Mouse (Mus musculus): ENCODE data around the gene Olfr486.
"Not testable (repeated sequence)": the region's sequence is repeated elsewhere in the genome, so short reads cannot be mapped to it uniquely, and the experiment has no call there.

The Olfr486 gene

DNA sequence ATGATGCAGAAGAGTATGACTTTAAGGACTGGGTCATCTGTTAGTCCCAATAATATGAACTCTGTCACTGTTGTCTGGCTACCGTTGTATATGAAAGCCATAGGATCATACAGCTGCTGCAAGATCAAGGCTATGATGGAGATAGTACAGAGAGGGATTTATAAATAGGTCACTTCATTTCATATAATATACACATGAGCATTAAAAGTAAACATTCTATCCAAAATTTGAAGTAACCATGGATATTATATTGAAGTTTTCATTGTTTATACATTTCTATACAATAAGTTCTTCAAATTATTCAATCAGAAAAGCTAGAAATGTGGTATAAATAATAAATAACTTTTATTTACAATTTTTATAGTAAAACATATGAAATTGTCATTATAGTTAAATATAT lies at the start of gene Olfr486:
Gene Olfr486 (minus strand): TSS at position 101 of the 400 bp plus-strand sequence.
- not testable (repeated sequence) for DNase-seq (ENCODE audit: low spot score)

DNA sequence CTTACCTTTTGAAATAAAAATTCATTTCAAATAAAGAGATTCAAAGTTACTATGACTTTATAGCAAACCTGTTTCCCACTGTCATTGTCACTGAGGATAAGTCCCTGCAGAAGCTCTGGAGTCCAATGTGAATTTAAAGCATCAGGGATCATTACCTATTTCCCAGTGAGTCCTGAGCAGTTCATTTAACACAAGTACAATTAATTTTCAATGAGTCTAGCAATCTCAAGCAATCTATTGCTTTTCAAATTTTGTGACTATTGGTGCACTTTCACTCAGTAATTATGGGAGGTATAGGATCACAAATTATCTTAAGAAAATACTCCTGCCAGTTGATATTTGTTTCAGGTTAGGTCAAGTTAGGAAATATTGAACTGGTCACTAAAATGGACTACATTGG lies 42.0 kb upstream of the Olfr486 start, which contains the start of gene Olfr487:
Gene Olfr487 (minus strand): TSS at position 101 of the 400 bp plus-strand sequence.
- not testable (repeated sequence) for DNase-seq (ENCODE audit: low spot score)

DNA sequence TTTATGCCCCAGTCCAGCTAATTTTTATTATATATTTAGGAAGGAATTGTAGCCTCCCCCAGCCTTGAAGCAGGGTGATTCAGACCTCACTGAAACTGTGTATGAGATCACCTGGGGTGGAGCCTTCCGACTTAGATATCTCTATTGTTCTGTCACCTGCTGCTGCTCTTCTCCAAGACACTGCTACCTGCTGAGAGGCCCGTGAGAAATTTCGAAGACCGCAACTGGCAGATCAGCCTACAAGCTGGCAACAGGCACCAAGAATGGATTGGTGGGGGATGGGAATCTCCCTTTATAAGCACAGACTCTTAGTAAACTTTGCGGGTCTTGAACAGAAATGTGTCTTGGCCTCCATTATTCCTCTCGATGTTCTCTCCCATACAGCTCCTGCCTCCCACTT lies 24.4 kb upstream of the Olfr486 start:
- DNase-seq (ENCODE audit: low spot score) = no peak

DNA sequence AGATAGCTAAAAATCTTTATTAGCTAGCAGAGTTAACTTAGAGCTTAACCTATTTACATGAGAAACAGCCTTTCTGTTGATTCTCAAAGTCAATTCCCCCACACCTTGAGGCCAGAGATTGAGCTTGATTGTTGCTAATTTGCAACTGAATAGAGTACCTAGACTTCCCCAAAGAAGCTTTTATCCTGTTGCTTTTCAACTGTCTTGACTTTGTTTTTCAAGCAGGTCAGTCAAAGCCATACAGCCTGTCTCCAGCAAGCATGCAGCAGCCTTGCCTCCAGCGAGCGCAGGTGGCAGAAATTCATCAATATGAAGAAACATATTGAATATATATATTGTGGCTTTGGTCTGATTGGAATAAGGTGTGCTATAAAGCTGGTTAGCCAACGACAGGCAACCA lies 23.8 kb upstream of the Olfr486 start:
- DNase-seq (ENCODE audit: low spot score) = not testable (repeated sequence)

DNA sequence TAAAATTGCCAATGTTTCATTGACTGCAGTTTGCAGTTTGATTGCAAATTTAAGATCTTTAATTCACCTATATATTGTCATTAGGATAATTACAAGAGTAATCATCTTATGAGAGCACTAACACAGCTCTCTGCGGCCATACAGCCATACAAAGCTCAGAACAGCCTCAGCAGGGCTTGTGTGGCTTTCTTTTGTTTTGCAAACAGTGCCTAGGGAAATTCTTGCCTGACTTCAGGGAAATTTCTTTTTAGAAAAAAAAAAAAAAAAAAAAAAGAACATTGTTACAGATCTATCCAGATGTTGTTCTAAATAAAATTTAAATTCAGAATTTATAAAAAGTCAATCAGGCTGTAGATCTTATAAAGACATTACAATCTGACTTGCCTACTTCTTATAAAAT lies 20.2 kb upstream of the Olfr486 start:
- not testable (repeated sequence) for DNase-seq (ENCODE audit: low spot score)

DNA sequence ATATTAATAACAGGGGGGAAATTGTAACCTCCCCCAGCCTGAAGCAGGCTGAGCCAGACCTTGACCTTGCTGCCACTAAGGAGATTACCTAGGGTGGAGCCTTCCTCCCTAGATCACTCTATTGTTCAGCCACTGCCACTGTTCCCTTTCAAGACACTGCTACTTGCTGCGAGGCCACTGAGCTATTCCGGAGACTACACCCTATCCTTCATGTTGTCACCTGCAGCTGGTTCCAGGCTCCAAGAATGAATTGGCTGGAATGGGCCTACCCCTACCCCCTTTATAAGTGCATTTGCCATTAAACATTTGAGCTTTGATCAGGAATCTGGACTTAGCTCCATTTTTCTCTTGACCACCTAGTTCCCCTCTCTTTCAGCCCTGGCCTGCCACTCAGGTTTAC lies 18.7 kb upstream of the Olfr486 start:
- not testable (repeated sequence) for DNase-seq (ENCODE audit: low spot score)

DNA sequence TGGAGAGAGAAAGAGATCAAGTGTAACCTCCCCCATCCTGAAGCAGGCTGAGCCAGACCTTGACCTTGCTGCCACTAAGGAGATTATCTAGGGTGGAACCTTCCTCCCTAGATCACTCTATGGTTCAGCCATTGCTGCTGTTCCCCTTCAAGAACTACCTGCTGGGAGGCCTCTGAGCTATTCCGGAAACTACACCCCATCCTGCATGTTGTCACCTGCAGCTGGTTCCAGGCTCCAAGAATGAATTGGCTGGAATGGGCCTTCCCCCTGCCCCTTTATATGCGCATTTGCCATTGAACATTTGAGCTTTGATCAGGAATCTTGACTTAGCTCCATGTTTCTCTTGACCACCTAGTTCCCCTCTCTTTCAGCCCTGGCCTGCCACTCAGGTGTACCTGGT lies 12.7 kb upstream of the Olfr486 start:
- not testable (repeated sequence) for DNase-seq (ENCODE audit: low spot score)

DNA sequence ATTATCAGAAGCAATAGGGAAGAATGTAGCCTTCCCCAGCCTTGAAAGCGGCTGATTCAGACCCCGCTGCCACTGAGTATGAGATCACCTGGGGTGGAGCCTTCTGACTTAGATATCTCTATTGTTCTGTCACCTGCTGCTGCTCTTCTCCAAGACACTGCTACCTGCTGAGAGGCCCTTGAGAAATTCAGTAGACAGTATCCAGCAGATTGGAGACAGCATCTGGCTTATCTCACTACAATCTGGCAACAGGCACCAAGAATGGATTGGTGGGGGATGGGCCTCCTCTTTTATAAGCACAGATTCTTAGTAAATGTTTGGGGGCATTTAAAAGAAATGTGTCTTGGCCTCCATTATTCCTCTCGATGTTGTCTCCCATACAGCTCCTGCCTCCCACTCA lies 11.9 kb upstream of the Olfr486 start:
- not testable (repeated sequence) for DNase-seq (ENCODE audit: low spot score)

DNA sequence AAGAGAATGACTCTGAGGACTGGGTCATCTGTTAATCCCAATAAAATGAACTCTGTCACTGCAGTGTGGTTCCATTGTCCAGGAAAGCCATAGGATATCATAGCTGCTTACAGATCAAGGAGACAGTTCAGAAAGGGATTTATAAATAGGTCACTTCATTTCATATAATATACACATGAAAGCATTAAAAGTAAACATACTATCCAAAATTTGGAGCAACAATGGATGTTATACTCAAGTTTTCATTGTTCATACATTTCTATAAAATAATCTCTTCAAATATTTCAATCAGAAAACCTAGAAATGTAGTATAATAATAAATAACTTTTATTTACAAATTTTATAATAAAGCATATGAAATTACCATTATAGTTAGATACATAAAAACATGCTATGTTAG lies 12.8 kb downstream of the Olfr486 start, which contains the start of gene Olfr485:
Gene Olfr485 (minus strand): TSS at position 101 of the 400 bp plus-strand sequence.
- DNase-seq (ENCODE audit: low spot score) = no peak

DNA sequence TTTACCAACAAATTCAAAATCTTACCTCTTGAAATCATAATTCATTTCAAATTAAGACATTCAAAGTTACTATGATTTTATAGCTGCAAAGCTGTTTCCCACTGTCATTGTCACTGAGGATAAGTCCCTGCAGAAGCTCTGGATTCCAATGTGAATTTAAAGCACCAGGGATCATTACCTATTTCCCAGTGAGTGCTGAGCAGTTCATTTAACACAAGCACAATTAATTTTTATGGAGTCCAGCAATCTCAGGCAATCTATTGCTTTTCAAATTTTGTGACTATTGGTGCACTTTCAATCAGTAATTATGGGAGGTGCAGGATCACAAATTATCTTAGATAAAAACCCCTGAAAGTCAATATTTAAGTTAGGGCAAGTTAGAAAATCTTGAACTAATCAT lies 45.2 kb downstream of the Olfr486 start, which contains the start of gene Olfr484:
Gene Olfr484 (minus strand): TSS at position 101 of the 400 bp plus-strand sequence.
- no peak for DNase-seq (ENCODE audit: low spot score)
